Mouse (Mus musculus) activated CD4-positive, CD25-positive, alpha-beta regulatory T cell (primary cell): ENCODE results near the gene Hyou1. TPM values are rescaled to one million over a fixed set of nuclear protein-coding genes. Genes with fewer than 3 reads are reported as not detected.

ENCODE experiments used
- polyA plus RNA-seq, 2 experiments: library from polyadenylated mRNA; unstranded; fragments of 100-300 nt; shearing (Covaris generic); gene quantifications; one replicate each; pipeline ENCODE4 v1.2.1; 2017

The Hyou1 gene
- 10 to 100 TPM in 1 of 2 experiments, 1 to 10 TPM in 1; 8.6 to 14.9 TPM for polyA plus RNA-seq

DNA sequence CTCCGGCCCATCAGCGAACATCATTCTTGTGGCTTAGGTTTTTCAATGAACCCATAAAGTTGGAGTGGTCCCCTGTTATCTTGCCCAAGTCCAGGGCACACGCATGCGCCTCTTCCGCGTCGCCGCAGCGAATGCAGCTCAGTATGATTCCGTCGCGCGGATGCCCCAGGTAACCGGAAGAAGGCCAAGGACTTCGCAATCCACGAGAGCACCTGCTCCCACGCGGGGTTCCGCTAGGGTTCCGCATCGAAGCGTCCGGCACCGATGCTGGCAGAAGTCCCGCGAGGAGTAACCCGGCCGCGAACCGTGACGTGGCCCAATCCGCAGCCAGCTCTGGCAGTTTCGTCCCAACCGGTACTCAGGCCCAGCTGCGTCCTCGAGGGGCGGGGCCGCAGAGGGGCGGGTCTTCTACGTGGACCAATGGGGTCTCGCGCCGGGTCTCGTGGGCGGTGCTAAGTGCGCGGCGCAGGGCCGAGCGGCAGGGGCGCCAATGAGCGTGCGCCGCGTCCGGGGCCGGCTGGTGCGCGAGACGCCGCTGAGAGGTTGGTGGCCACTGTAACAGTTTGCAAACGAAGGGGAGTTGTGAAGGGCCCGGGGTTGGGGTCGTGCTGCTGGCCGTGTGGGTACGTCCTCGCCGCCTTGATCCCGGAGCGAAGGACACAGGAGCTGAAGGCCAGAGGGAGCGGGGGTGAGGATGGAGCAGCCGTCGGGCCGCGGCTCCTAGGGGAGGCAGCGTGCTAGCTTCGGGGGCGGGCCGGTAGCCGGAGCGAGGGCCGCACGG, at the start of gene Hyou1:
Gene Hyou1 (plus strand): TSS at position 437 of the 781 bp plus-strand sequence.

DNA sequence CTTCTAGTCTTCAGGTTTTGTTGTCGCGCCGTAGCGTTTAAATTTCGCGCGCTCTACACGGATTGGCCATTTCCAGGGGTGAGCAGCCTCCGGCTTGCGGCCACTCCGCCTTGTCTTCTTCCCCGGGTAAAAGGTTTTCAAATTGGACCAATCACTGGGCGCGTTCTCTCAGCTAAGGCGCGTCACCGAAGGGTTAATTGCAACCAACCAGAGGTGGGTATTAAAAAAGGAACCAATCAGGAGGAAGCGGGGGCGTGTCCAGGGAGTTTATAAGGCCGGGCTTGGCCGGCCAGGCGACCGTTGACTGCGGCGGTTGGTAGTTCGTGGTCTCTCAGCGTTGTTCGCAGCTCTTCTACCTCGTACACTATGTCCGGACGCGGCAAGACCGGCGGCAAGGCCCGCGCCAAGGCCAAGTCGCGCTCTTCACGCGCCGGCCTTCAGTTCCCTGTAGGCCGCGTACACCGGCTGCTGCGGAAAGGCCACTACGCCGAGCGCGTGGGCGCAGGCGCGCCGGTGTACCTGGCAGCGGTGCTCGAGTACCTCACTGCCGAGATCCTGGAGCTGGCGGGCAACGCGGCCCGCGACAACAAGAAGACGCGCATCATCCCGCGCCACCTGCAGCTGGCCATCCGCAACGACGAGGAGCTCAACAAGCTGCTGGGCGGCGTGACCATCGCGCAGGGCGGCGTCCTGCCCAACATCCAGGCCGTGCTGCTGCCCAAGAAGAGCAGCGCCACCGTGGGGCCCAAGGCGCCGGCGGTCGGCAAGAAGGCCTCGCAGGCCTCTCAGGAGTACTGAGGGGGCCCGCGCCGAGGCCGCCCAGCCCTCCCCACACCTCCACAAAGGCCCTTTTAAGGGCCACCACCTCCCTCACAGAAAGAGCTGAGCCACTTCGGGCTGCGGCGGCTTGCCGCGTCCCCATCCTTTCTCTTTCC, 44.6 kb upstream of the Hyou1 start, which contains the start of gene H2afx:
Gene H2afx (plus strand): TSS at position 299 of the 935 bp plus-strand sequence.

DNA sequence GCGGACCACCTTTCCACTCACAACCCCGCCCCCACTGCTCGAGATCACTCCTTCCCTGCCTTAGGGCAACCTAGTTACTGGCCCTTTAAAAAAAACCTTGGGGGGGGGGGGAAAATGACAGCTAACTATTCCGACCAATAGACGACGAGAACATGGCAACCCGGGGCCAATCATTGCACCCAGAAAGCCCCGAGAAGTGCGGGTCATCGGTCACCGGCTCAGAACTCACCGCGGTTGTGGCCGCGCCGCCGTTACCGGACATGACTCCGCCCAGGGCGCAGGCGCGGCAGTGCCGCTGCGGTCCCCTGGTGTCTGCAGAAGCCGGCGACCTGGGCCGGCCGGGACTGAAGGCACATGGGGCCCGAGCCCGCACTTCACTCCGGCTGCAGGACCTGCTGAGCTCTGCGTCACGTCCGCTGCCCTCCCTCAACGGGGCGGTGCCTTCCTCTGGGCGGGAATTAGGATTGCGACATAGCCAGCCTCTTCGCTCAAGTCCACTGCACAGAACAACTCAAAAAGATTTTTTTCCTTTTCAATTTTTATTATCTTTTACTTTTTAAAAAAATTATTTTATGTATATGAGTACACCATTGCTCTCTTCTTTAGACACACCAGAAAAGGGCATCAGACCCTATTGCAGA, 35.4 kb upstream of the Hyou1 start, which contains the start of gene Hmbs:
Gene Hmbs (minus strand): TSS at position 448 of the 641 bp plus-strand sequence.

DNA sequence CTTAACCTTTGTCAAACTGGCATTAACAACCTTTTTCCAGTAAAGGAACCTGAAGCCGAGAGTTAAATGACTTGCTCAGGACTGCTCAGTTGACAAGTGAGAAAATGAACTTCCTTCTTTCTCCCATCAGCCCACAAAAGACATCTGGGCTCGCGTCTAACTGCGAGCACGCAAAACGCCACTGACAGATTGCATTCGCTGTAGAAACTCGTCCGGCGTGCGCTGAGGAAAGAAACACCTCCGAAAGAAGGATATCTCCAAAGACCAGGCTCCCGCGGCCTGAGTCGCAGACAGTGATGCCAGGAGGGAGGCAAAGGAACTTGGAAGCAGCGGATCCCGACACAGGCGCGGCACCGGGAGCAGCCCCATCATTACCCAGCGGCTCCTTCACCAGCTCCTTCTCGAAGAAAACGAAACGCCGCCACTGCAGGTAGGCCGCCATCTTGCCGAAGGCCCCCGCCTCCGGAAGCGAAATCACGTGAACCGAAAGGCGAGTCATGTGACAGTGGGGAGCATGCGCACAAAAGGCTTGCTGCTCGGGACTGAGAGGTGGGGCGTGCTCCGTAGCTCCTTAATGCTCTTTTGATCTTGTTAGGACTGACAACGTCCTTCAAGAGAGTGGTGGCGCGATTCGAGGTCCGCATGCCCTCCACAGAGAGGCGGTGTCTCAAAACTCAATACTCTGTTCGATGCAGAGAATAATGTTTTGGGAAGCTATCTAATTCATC, 17.9 kb upstream of the Hyou1 start, which contains the start of gene Vps11:
Gene Vps11 (minus strand): TSS at position 481 of the 728 bp plus-strand sequence.

DNA sequence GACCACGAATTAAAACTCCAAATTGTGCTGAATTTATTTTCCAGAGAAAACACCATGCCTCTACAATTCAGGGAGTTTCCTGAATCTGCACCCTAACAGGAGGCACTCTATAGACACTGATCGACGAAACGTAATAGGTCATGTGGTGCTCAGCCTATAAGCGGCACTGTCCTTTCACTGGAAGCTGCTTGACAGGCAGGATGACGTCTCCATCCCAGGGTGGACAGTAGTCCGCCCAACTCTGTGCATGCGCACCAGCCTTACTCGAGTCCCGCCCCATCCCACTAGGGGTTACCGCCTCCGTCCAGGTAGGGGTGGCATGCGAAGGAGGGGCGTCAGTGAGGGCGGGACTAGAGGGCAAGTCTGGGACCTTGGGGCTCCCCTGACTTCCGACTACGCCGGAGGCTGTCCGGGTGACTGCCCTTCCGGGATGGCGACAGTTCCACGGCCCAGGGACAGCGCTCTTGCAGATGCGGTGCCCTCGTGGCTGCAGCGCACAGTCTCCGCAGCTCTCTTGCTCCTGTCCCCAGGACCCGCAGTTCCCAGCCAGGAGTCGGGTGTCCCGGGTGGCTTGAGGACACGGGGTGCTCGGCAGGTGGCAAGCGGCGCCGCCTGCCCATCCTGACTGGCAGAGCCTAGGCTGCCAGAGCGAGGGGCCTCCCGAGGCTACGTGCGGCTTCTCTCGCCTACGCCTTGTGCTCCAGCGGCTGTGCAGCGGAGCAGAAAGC, 17.6 kb downstream of the Hyou1 start, which contains the start of gene Slc37a4:
Gene Slc37a4 (plus strand): TSS at position 169 of the 728 bp plus-strand sequence.

DNA sequence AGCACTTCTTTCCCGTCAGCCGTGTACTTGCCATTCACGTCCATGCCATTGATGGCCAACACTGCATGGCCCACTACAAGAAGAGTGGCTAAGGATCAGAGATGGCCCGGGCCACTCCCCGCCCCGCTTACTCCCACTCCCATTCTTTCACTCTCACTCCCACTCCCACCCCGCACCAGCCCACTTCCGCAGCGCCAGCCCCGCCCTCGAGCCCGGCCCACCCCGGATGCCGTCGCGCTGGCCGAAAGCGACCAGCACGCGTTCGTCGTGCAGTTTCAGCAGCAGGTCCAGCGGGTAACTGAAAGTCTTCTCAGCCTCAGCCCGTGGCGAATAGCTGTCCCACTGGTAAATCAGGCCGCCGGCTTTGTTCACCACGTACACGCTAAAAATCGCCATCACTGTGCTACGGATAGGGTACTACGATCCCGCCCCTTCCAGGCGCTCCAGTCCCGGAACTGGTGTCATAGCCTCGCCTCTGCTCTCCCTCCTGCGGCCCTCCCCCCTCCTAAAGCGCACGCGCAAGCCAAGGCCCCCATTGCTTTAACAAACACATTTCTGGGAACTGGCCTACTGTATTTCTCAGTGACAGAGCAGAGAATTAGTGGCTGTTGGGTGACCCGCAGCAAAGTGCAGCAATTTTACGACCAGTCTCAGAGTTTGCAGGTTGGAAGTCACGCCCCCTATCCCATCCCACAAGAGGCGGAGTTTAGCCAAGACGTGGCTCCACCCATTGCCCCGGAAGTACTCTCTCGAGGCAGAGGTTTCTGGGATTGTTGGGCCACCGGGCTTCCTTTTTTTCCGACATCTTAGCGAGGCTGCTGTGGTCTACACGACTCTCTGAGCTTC, 27.8 kb downstream of the Hyou1 start, which contains the start of the genes Rps25 and Trappc4:
Gene Rps25 (plus strand): TSS at position 234 of the 846 bp plus-strand sequence.
Gene Trappc4 (minus strand): TSS at position 695 of the 846 bp plus-strand sequence.

DNA sequence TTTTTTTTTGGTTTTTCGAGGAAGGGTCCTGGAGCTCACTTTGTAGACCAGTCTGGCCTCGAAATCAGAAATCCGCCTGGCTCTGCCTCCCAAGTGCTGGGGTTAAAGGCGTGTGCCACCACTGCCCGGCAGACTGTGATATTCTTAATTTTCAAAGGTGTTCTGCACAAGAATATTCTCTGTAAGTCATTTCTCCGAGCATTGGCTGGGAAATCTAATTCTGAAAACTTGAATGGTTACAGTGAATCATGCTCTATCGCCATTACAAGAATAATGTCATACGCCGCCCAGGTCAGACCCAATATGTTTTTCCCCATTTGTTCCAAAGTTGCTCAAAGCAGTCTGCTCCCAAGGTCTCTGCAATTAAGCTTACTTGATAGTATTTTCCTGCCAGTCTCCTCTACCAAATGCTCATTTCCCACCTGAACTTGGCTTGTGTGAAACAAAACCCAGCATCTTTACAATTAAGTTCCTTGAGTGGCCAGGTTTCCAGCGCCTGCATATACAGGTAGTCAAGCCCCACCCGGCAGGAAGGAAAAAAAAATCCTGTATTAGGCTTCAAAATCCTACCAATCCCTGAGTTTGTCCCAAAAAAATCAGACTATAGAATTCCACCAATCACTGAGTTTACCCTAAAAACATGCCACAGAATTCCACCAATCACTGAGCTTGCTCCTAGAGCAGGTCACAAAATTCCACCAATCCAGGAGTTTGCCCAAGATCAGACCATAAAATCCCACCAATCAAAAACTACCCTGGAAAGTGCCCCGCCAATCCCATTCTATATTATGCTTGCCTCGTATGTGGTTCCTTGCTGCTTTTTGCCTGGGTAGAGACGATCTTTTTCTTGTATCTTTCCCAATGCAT, 39.5 kb downstream of the Hyou1 start, which contains the start of gene Ccdc84:
Gene Ccdc84 (minus strand): TSS at position 51 of the 867 bp plus-strand sequence.

DNA sequence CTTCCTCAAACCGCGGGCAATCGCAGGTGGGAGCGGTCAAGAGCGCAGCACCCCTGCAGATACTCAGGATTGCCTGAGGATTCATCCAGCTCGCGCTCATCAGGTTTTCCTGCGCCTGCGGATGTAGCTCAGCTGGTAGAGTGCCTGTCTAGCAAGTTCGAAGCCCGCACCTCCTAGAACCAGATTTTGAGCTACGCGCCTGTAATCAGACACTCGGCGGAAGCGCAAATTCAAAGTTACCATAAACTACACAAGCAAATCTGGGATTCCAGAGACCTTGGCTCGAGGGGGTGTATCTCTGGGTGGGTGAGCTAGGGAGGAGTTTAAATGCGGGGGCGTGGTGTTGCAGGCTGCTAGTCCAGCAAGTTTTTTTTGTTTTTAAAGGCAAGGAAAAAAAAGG, 61.7 kb downstream of the Hyou1 start, which contains the start of gene Foxr1:
Gene Foxr1 (minus strand): TSS at position 176 of the 400 bp plus-strand sequence.

Other genes starting within 250 kb of the Hyou1 start
- under 1 TPM; 0.25 to 0.42 TPM for gene Mcam, start 245.0 kb upstream of the Hyou1 start, polyA plus RNA-seq
- gene Cbl, start 145.4 kb upstream of the Hyou1 start, polyA plus RNA-seq: 10 to 100 TPM; 34.0 to 44.8 TPM
- gene Ccdc153, start 138.8 kb upstream of the Hyou1 start, polyA plus RNA-seq: not detected
- gene Pdzd3, start 128.0 kb upstream of the Hyou1 start, polyA plus RNA-seq: under 1 TPM in 1 of 2 experiments, not detected in 1; 0.29 TPM
- gene Nlrx1, start 110.9 kb upstream of the Hyou1 start, polyA plus RNA-seq: 10 to 100 TPM in 1 of 2 experiments, 1 to 10 TPM in 1; 4.7 to 19.8 TPM
- gene Abcg4, start 90.9 kb upstream of the Hyou1 start, polyA plus RNA-seq: under 1 TPM; 0.23 to 0.47 TPM
- 10 to 100 TPM; 19.1 to 24.3 TPM for gene Hinfp, start 73.8 kb upstream of the Hyou1 start, polyA plus RNA-seq
- gene C2cd2l, start 59.2 kb upstream of the Hyou1 start, polyA plus RNA-seq: 10 to 100 TPM; 11.9 to 17.2 TPM
- 10 to 100 TPM; 21.2 to 25.6 TPM for gene Dpagt1, start 53.5 kb upstream of the Hyou1 start, polyA plus RNA-seq
- gene H2afx, start 44.8 kb upstream of the Hyou1 start, polyA plus RNA-seq: 10 to 100 TPM; 91.6 to 95.0 TPM
- gene Hmbs, start 35.3 kb upstream of the Hyou1 start, polyA plus RNA-seq: 10 to 100 TPM; 49.9 to 72.7 TPM
- 10 to 100 TPM; 42.5 to 45.4 TPM for gene Vps11, start 17.8 kb upstream of the Hyou1 start, polyA plus RNA-seq
- gene Slc37a4, start 17.4 kb downstream of the Hyou1 start, polyA plus RNA-seq: 10 to 100 TPM; 29.2 to 31.4 TPM
- gene Rps25, start 27.6 kb downstream of the Hyou1 start, polyA plus RNA-seq: 1,000 to 10,000 TPM; 1,382 to 2,409 TPM
- gene Trappc4, start 28.1 kb downstream of the Hyou1 start, polyA plus RNA-seq: 100 to 1,000 TPM; 118 to 138 TPM
- 10 to 100 TPM; 53.3 to 67.6 TPM for gene Ccdc84, start 39.1 kb downstream of the Hyou1 start, polyA plus RNA-seq
- gene Foxr1, start 61.6 kb downstream of the Hyou1 start, polyA plus RNA-seq: under 1 TPM; 0.19 to 0.75 TPM
- gene Upk2, start 75.5 kb downstream of the Hyou1 start, polyA plus RNA-seq: not detected
- 10 to 100 TPM; 14.8 to 24.6 TPM for gene Bcl9l, start 103.3 kb downstream of the Hyou1 start, polyA plus RNA-seq
- 10 to 100 TPM; 18.4 to 24.1 TPM for gene Cxcr5, start 182.4 kb downstream of the Hyou1 start, polyA plus RNA-seq
- gene Ddx6, start 225.4 kb downstream of the Hyou1 start, polyA plus RNA-seq: 10 to 100 TPM; 44.8 to 45.3 TPM